Mouse (Mus musculus) CH12F3 (cell line): ENCODE data around the gene Gm10697.
"Not testable (repeated sequence)": the region's sequence is repeated elsewhere in the genome, so short reads cannot be mapped to it uniquely, and the experiment has no call there.

Experiments
- in situ Hi-C: fragments of 300-500 bp; cut with MboI; formaldehyde crosslinking; loops from 2 replicates; pipeline ENCODE4 v1.14.3; 2020; ENCODE audit warnings: low sequenced_read_pairs

Gm10697 gene

DNA sequence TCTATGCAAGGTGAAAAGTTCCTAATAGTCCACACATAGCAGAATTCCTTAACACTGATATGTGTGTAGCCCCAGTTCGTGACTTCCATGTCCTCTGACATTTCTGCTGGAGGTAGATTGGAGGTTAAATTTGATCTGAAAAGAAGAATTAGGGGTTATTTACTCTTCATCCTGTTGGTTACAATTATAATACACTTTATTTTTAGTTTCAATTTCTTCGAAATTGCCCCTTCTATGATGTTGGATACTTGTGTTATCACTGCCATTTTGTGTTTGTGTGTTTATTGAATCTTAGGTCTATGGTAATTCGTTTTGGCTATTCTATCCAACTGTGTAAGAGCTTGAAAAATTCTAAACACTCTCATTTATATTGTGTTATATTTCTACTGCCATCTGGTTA is at the start of gene Gm10697:
Gene Gm10697 (minus strand): TSS at position 101 of the 400 bp plus-strand sequence.
- in situ Hi-C loops, result not testable (repeated sequence)

DNA sequence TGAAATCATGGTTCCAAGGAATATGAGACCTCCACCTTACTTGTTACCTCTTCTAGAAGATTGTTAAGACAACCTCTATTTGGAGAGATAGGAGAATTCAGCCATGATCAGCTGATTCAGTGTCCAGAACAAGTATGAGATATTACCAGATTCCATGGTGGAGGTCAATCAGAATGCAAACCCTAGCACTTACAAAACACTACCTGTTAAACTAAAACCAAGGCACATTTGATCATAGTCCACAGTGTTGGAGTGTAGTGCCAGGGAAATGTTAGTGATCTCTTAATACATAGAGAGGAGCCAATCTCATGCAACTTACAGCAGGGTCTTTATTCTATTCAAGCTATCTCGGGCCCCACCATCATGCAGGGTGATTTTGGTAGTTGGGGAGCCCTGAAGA is 42.6 kb upstream of the Gm10697 start:
- in situ Hi-C loops, result not testable (repeated sequence)

DNA sequence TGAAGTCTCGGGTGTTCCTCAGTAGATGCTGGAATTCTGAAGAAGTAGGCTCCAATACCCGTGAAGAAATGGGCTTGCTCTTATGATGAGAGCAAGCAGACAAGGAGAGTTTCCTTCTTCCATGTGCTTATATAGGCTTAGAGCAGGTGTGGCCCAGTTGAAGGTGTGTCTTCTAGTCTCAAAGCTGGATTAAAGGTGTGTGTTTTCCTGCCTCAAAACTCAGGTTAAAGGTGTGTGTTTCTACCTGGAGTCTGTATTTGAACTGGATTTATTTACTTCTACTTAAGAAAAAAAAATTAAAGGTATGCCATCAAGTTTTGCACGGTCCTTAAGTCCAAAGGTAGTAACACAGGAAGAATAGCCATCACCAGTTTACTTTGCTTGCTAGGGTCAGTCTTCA is 17.7 kb downstream of the Gm10697 start, which contains the start of gene Gm9125:
Gene Gm9125 (minus strand): TSS at position 101 of the 400 bp plus-strand sequence.
- in situ Hi-C loops, result not testable (repeated sequence)

DNA sequence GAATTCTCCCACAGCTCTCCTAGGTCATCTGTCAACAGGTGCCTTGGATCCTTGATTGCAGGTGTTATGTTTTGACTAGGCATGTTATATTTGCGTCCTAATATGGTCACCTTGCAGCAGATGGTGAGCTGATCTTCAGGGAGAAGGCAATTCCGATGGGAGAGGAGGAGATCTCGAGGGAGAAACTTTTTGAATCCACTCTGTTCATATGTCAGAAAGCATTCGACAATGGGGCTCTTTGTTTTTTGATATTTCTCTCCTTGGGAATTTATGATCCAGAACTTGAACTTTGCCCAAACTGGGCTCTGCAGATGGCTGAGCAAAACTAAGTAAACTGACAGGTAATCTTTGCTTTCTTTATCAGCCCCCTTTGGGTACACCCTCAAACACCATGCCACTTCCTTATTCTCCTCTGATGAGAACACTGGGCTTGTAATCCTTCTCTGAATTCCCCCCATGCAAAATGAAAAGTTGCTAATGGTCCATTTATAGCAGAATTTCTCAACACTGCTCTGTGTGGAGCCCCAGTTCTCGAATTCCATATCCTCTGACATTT is 22.8 kb downstream of the Gm10697 start:
- in situ Hi-C loops, result not testable (repeated sequence)

DNA sequence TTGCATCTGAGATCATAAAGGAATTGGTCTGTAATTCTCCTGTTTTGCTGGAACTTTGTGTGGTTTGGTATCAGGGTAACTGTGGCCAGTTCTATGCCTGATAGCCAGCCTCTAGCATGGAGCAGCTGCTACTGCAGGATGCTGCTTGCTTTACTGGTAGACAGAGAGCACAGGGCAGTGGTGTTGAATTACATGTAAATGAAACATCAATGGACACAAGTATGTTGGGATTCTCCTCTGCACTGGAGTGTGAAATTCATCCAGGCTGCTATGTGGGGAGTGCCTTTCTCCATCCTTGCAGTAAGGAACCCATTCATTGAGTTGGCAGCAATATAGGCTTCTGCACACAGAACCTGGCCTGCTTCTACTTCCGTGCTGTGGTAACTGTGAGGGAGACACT is 34.2 kb downstream of the Gm10697 start:
- in situ Hi-C loops, result not testable (repeated sequence)

DNA sequence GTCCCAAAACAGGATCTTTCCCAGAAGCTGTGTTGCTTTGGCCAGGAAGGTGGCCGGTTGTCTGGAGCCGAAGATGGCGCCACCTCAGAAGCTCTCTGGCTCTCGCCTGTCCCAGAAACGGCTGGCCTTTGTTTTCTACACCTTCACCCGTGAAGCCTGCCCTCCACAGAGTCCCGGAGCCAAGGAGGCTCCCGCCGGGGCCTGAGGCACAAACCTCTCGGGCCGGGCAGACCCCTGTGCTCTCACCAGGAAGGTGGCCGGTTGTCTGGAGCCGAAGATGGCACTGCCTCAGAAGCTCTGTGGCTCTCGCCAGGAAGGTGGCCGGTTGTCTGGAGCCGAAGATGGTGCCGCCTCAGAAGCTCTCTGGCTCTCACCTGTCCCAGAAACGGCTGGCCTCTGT is 38.0 kb downstream of the Gm10697 start:
- in situ Hi-C loops, result not testable (repeated sequence)
